Mouse (Mus musculus): ENCODE measurements around the gene Hmbs.
A peak's percentile ranks its signal among the peaks of the same experiment; 100 is the strongest.
"Not testable (repeated sequence)": the region's sequence is repeated elsewhere in the genome, so short reads cannot be mapped to it uniquely, and the experiment has no call there.

Gene Hmbs

DNA sequence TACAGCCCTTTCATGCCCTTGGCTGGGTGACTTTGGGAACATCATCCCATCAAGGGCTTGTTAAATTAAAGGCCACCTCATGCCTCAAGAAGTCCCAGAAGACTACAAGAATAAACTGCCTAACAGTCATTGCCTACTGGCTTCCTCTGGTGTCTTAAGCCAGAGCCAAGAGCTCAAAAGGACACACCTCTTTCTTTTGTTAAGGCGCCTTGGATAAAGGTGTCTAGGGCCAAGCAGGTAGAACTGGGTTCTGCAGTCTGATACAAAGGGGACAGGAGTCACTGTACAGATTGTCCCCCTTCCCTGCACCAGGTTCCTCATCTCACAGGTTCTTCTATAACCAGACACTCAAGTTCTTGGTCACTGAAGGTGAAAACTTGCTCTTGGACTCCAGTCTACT is 1.4 kb downstream of the Hmbs start:
- DNase-seq: no peak

DNA sequence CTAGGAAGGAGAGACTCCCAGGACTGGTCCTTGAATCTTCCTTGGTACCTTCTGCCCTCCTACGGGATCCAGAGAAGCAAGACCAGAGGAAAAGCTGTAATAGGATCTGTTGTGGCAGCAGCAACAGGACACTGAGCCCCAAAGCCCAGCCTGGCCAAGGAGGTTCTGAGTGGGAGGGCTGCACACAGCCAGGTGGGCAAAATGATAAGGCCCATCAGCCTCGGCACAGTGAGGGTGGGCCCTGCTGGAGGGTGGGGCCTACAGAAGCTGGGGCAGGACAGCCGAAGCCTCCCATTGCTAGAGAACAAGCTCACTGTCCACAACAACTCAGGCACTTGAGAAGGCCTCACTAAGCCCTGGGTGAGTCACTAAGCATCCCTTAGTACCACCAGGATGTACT is 1.9 kb downstream of the Hmbs start:
- no peak for DNase-seq

- DNase-seq: no peak
Measured at GRCm38 (mm10) chr9:44341487-44341886, 2.5 kb downstream of the Hmbs start.

DNA sequence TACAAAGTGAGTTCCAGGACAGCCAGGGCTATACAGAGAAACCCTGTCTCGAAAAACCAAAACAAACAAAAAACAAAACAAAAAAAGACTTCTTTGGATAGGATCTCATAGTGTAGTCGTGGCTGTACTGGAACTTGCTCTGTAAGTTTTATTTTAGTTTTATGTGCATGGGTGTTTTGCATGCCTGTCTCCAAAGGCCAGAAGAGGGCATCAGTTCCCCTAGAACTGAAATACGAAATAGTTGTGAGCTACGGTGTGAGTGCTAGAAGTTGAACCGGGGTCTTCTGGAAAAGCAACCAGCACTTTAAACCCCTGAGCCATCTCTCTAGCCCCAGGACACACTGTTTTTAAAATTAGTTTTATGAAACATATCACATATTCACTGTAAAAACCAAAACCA is 5.5 kb downstream of the Hmbs start:
- DNase-seq: no peak

DNA sequence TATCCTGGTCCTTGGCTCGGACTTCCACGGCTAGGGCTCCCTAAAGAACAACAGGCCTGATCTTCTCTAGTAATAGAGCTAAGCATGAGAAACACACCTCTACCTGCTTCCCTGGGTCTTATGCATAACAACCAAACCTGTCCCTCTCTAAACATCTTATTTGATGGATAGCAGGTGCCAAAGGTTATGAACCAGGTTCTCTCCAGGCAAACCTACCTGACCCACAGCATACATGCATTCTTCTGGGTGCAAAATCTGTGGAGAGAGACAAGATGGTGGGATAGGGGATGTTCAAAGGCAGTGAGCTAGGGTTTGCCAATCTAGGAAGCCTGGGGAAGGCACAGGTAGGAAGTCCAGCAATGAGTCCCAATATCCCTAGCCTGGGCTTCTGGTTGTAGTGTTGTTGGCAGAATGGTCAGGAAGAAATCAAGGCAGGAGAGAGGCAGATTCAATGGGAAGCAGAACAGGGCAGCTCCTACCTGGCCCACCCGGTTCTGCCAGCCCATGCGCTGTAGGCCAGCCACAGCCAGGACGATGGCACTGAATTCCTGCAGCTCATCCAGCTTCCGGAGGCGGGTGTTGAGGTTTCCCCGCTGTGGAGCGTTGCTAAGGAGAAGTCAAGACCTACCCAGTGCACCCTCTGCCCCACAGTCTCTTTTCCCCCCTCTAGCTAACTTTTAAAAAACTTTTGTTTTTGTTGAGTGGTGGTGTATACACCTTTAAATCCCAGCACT is 6.4 kb downstream of the Hmbs start:
- DNase-seq: no peak

- no peak for DNase-seq
Measured at GRCm38 (mm10) chr9:44336964-44337363, 7.1 kb downstream of the Hmbs start.

GRCm38 (mm10) chr9:44336513-44336912 is 7.5 kb downstream of the Hmbs start:
- not testable (repeated sequence) for DNase-seq

DNA sequence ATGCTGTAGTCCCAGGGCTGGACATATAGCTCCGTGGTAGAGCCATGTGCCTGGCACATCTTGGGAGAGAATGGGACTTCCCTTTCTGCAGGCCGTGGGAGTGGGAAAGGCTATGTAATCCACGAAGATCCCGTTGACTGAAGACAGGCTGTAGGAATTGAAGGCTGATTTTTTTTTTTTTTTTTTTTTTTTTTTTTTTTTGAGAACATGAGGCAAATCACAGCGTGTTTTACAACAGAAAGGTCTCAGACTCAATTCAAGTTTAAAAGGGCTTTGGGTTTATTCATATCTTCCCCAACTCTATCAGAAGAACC is 8.0 kb downstream of the Hmbs start:
- no peak for DNase-seq

DNA sequence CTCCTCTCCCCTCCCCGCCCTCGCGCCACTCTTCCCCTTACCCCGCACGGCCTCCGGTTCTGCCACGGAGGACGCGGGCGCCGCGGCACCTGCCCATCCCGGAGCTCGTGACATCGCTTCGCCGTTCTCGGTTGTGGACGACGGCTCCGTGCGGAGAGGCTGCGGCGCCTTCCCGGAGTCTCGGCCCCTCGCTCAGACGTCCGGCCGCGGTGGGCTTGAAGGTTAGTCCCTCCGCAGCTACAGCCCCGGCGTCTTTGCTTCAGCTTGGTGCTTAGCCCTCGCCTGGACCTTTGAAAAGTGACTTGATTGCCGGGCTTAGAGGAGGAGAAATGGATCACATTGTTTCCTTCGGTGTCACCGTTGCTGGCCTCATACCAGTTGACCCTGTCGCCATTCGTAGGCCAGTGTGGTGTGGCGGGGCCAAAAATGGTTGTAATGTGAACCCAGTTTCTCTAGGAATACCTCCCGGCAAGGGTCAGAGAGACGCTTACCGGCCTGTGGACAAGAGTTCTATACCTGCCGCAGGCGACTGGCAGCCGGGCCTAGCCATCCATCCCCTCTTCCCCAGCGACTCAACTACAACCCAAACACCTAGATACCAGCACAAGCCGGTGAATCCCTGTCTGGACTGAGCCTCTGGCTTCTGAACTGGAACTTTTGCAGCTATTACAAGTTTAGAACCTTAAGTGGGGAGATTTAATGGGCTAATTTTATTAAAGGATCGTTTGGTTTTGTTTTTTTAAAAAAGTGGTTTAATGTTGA is 8.5 kb downstream of the Hmbs start:
- DNase-seq: peak; percentile 49

DNA sequence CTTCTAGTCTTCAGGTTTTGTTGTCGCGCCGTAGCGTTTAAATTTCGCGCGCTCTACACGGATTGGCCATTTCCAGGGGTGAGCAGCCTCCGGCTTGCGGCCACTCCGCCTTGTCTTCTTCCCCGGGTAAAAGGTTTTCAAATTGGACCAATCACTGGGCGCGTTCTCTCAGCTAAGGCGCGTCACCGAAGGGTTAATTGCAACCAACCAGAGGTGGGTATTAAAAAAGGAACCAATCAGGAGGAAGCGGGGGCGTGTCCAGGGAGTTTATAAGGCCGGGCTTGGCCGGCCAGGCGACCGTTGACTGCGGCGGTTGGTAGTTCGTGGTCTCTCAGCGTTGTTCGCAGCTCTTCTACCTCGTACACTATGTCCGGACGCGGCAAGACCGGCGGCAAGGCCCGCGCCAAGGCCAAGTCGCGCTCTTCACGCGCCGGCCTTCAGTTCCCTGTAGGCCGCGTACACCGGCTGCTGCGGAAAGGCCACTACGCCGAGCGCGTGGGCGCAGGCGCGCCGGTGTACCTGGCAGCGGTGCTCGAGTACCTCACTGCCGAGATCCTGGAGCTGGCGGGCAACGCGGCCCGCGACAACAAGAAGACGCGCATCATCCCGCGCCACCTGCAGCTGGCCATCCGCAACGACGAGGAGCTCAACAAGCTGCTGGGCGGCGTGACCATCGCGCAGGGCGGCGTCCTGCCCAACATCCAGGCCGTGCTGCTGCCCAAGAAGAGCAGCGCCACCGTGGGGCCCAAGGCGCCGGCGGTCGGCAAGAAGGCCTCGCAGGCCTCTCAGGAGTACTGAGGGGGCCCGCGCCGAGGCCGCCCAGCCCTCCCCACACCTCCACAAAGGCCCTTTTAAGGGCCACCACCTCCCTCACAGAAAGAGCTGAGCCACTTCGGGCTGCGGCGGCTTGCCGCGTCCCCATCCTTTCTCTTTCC is 9.4 kb downstream of the Hmbs start, which contains the start of gene H2afx:
Gene H2afx (plus strand): TSS at position 299 of the 935 bp plus-strand sequence.
- peak; percentile 97 for DNase-seq

GRCm38 (mm10) chr9:44332918-44333638 is 10.9 kb downstream of the Hmbs start:
- no peak for DNase-seq

DNA sequence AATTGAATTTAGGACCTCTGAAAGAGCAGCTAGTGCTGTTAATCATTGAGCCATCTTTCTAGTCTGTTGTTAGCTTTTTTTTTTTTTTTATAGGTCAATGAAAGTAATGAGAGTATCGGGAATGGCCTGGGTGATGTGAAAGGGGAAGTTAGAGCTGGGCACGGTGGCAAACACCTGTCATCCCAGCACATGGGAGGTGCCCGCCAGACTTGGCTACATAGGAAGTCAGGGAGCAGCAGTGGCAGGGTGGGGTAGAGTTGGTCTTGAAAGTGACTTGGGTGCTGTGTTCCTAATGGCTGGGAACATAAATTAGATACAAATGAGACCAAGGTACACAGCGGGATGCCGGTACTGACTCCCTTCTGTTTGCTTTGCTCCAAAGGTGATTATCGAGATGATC is 13.3 kb downstream of the Hmbs start:
- DNase-seq: no peak

GRCm38 (mm10) chr9:44327926-44328325 is 16.1 kb downstream of the Hmbs start:
- DNase-seq: no peak

GRCm38 (mm10) chr9:44327064-44327711 is 16.8 kb downstream of the Hmbs start:
- DNase-seq: no peak

GRCm38 (mm10) chr9:44326371-44327063 is 17.5 kb downstream of the Hmbs start:
- peak; percentile 74 for DNase-seq

GRCm38 (mm10) chr9:44325768-44326370 is 18.2 kb downstream of the Hmbs start, which contains the start of gene Dpagt1:
TSS of gene Dpagt1 (plus strand) at chr9:44326019.
- no peak for DNase-seq

GRCm38 (mm10) chr9:44325032-44325767 is 18.8 kb downstream of the Hmbs start:
- DNase-seq: not testable (repeated sequence)

GRCm38 (mm10) chr9:44324147-44324546 is 19.9 kb downstream of the Hmbs start:
- no peak for DNase-seq

GRCm38 (mm10) chr9:44323656-44324055 is 20.4 kb downstream of the Hmbs start:
- DNase-seq: not testable (repeated sequence)

- no peak for DNase-seq
Measured at GRCm38 (mm10) chr9:44320799-44321133, 23.3 kb downstream of the Hmbs start.

Data from thymus, postnatal 4 days (tissue).